Mouse (Mus musculus) heart, embryonic 13.5 days (tissue): ENCODE measurements around the gene Tmtc4. TPM values are rescaled to one million over a fixed set of nuclear protein-coding genes. Genes with fewer than 3 reads are reported as not detected.
A peak's percentile ranks its signal among the peaks of the same experiment; 100 is the strongest.

Source experiments
- ATAC-seq: fragments of 200-750 bp; cut with Nextera tagmentation; 2 replicates; pipeline ENCODE4 v1.8.0; 2017; ENCODE audit warnings: moderate TSS enrichment; ENCODE audit not compliant: insufficient number of reproducible peaks, low FRiP score, low TSS enrichment; ENCODE audit errors: extremely low read depth
- H3K27ac ChIP-seq: fragments of 300-500 bp; sonication (generic); replicated peaks from 2 replicates; pipeline ENCODE4 v1.5.1; 2015; ENCODE audit warnings: moderate library complexity, mild to moderate bottlenecking, inconsistent platforms
- H3K27me3 ChIP-seq: fragments of 300-500 bp; sonication (generic); replicated peaks from 2 replicates; pipeline ENCODE4 v1.6.1; 2015; ENCODE audit warnings: mild to moderate bottlenecking, inconsistent platforms
- H3K36me3 ChIP-seq: fragments of 300-500 bp; sonication (generic); 2 replicates; pipeline ENCODE4 v1.6.1; 2015; ENCODE audit warnings: mild to moderate bottlenecking, inconsistent platforms
- H3K4me1 ChIP-seq: fragments of 300-500 bp; sonication (generic); 2 replicates; pipeline ENCODE4 v1.6.1; 2015; ENCODE audit warnings: inconsistent platforms
- H3K4me2 ChIP-seq: fragments of 300-500 bp; sonication (generic); 2 replicates; pipeline ENCODE4 v1.6.1; 2015; ENCODE audit warnings: inconsistent platforms, mild to moderate bottlenecking, moderate library complexity
- H3K4me3 ChIP-seq: fragments of 300-500 bp; sonication (generic); 2 replicates; pipeline ENCODE4 v1.5.1; 2015; ENCODE audit warnings: moderate library complexity, mild to moderate bottlenecking, inconsistent platforms
- H3K9ac ChIP-seq: fragments of 300-500 bp; sonication (generic); 2 replicates; pipeline ENCODE4 v1.6.1; 2015; ENCODE audit warnings: inconsistent platforms, mild to moderate bottlenecking, moderate library complexity
- H3K9me3 ChIP-seq: fragments of 300-500 bp; sonication (generic); 2 replicates; pipeline ENCODE4 v1.6.1; 2016; ENCODE audit warnings: inconsistent platforms
- WGBS: fragments of 180-500 bp; shearing (Covaris S2); methylation state at CpG from one replicate; pipeline ENCODE4 v1.1.7; 2015; ENCODE audit warnings: mixed read lengths; 5-methylcytosine and 5-hydroxymethylcytosine counted together
- polyA plus RNA-seq: library from polyadenylated mRNA; unstranded; fragments of >200 nt; fragmentation: Nextera tagmentation; extraction: Ambion mirVana; gene quantifications from 2 replicates; pipeline ENCODE4 v1.2.1, GENCODE M21; 2015

Gene Tmtc4
- 14.9 and 16.5 TPM in 2 replicates for polyA plus RNA-seq

DNA sequence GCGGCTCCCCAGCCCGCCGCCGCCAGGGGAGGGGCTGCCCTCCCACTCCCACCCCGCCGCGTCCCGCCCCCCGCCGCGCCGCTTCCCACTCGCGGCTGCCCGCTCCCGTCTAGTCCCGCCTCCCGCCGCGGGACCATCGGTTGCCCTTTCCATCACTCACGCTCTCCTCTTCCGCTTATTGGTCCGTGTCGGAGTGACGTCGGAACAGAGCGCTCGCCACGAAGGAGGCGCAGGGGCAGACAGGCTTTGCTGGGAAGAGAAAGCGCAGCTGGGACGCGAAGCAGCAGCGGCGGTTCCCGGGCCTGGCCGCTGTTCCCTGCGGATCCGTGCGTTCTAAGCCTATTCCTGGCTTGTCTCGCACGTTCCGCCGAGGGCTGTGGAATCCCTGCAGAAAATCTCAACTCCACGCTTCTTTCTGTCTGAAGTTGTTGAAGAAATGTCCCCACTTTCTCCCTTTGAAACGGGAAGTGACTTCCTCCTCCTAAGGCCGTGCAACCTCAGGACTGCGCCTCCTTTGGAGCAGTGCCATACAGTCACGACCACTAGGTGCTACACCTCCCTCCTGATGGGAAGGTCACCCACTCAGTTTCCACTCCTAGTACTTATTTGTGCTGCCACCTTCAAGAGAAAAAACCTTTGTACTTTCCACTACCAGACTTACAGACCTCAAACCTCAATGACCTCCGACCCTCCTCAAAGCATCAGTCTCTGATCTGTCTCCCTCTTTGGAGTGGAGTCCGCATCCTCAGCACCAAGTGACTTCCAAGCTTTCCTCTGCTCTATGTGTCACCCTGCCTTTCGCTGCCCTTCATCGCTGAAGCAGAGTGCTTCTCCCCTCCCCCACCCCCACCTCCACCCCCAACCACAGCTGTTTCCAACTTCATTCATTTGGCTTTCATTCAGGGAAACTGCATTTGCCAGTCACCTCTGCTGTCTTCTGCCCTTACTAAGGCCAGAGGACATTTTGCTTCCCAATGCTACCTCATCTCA lies at the start of gene Tmtc4:
Gene Tmtc4, minus strand, starts transcription at position 810 of the 990 bp plus-strand sequence.
- Histone ChIP-seq H3K4me2 (peak within 1 kb of the TSS; percentile 97), H3K4me3 (peak within 1 kb of the TSS; percentile 80), H3K9ac (peak within 1 kb of the TSS; percentile 88), H3K27ac (peak within 1 kb of the TSS; percentile 95), H3K9me3 (no peaks in the 10 kb centered on the region), H3K27me3 (peaks cover 8% of the 10 kb centered on the region; the same call in 1 of the 2 replicates), H3K36me3 (no peaks in the 10 kb centered on the region), H3K4me1 (peaks cover 15% of the 10 kb centered on the region)
- under 1% methylated on average over 41 of the region's 54 CpGs for WGBS
- peak; percentile 96 for ATAC-seq

GRCm38 (mm10) chr14:123032435-123032834 lies 48.6 kb upstream of the Tmtc4 start:
- 73% methylated on average over 1 of the region's 1 CpGs for WGBS
- H3K36me3 ChIP-seq, result no peaks in the 10 kb centered on the region
- H3K9me3 ChIP-seq, result peaks cover 7% of the 10 kb centered on the region; the same call in 1 of the 2 replicates
- H3K4me1 ChIP-seq, result no peaks in the 10 kb centered on the region
- H3K27me3 ChIP-seq, result no peaks in the 10 kb centered on the region
- no peak for ATAC-seq
- H3K4me3 ChIP-seq, result no peak overlapping the region
- H3K4me2 ChIP-seq, result no peak overlapping the region
- no peak overlapping the region for H3K27ac ChIP-seq
- H3K9ac ChIP-seq, result no peak overlapping the region

DNA sequence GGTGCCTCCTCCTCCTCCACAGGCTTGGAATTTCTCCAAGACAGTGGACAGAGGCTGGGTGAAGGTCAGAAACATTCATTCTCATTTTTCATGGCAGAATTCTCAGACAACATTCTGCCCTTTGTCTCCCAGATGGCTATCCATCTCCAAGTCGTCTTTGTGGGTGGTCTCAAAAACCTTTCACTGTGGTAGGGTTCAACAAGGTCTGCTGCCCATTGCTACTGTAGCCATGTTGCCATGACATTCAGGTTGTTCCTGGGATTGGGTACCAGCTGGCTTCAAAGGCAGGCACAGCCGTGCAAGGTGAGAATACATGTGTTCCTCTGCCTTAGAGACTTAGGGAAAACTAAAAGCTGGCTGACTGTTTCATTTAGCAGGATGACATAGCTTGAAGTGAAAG lies 44.0 kb upstream of the Tmtc4 start:
- Histone ChIP-seq H3K27ac (no peak overlapping the region), H3K4me1 (no peaks in the 10 kb centered on the region), H3K36me3 (no peaks in the 10 kb centered on the region), H3K9ac (no peak overlapping the region), H3K4me3 (no peak overlapping the region), H3K27me3 (no peaks in the 10 kb centered on the region), H3K4me2 (no peak overlapping the region), H3K9me3 (peaks cover 7% of the 10 kb centered on the region; the same call in 1 of the 2 replicates)
- no peak for ATAC-seq
- WGBS, result 58% methylated on average over 2 of the region's 2 CpGs

GRCm38 (mm10) chr14:123022981-123023380 lies 39.1 kb upstream of the Tmtc4 start:
- H3K9ac ChIP-seq, result no peak overlapping the region
- H3K27ac ChIP-seq, result no peak overlapping the region
- no peaks in the 10 kb centered on the region for H3K27me3 ChIP-seq
- H3K9me3 ChIP-seq, result no peaks in the 10 kb centered on the region
- no peaks in the 10 kb centered on the region for H3K36me3 ChIP-seq
- no peak overlapping the region for H3K4me3 ChIP-seq
- H3K4me1 ChIP-seq, result no peaks in the 10 kb centered on the region
- H3K4me2 ChIP-seq, result no peak overlapping the region
- ATAC-seq, result no peak

DNA sequence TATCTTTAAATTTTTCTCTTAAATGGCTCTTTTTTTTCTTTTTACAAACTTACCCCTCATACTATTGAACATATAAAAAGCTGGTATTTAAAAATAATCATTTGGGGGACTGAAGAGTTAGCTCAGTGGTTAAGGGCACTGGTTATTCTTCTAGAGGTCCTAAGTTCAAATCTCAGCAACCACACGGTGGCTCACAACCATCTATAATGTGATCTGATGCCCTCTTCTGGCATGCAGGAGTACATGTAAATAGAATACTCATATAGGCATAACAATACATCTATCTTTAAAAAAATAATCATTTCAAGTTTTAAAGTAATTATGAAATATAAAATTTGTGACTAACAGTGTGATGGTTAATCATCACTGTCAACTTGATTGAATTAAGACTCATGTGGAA lies 32.5 kb upstream of the Tmtc4 start:
- 74% methylated on average over 1 of the region's 1 CpGs for WGBS
- Histone ChIP-seq H3K9ac (no peak overlapping the region), H3K4me3 (no peak overlapping the region), H3K36me3 (no peaks in the 10 kb centered on the region), H3K4me1 (no peaks in the 10 kb centered on the region), H3K27ac (no peak overlapping the region), H3K9me3 (no peaks in the 10 kb centered on the region), H3K27me3 (no peaks in the 10 kb centered on the region), H3K4me2 (no peak overlapping the region)
- ATAC-seq, result no peak

DNA sequence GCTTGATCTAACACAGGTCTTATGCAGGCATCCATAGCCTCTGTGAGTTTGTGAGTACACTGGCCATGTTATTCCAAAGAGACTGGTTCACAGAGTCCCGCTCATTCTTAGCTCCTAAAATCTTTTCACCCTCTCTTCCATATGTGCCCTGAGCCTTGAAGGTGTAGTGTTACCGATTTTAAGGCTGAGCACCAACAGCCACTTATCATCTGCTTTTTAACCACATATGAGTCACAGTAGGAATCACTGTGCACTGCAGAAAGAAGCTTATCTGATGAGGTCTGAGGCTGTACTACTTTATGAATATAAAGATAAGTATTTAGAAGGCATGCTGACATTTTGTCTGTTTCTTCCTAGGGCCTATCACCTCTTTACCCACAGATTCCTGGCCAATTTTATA lies 31.9 kb upstream of the Tmtc4 start:
- no peaks in the 10 kb centered on the region for H3K27me3 ChIP-seq
- H3K4me1 ChIP-seq, result no peaks in the 10 kb centered on the region
- no peaks in the 10 kb centered on the region for H3K36me3 ChIP-seq
- H3K9me3 ChIP-seq, result no peaks in the 10 kb centered on the region
- WGBS, result 77% methylated on average over 2 of the region's 2 CpGs
- H3K27ac ChIP-seq, result no peak overlapping the region
- ATAC-seq, result no peak
- no peak overlapping the region for H3K4me3 ChIP-seq
- H3K9ac ChIP-seq, result no peak overlapping the region
- no peak overlapping the region for H3K4me2 ChIP-seq

DNA sequence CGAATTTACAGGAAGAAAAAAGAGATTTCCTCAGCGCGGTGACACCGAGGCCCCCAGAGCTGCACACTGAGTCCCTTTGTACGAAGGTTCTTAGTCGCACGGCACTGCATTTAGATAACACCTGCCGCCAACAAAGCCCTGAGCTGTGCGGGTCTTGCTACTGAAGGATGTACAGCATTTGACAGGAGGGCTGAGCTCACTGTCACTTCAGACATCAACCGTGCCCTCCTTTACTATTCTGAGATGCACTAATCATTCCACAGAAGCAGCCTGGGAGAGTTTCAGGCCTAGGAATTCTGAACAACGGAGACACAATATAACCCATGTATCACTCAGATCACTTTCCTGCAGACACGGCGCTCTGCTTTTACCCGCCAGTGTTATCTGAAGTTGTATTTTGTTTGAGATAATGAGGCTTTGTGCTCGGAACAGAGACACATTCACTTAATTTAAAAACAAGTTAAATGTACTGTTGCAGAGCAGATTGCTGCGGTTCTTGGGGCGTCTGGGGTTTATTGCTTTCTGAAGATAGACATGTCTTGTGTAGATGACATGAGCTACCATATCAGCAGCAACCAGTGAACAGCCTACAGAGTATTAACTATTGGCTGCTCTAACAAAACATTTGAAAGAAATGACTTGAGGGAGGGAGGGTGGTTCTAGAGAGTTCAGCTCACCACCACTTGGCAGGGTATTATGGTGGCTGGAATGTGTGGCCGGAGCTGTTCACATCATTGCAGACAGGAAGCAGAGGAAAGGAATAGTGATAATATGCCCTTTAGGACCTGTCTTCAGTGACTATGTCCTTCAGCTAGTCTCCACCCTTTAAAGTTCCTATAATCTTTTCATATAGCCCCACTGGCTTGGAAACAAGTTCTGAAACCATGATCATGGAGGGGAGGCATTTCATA lies 25.5 kb upstream of the Tmtc4 start:
- WGBS, result 22% methylated on average over 18 of the region's 18 CpGs
- Histone ChIP-seq H3K36me3 (no peaks in the 10 kb centered on the region), H3K9ac (no peak overlapping the region), H3K4me1 (peaks cover 11% of the 10 kb centered on the region), H3K27ac (peak overlapping the region; percentile 36; the same call in 1 of the 2 replicates), H3K4me2 (peak overlapping the region; percentile 42), H3K9me3 (no peaks in the 10 kb centered on the region), H3K27me3 (no peaks in the 10 kb centered on the region), H3K4me3 (no peak overlapping the region)
- ATAC-seq, result no peak

- WGBS, result 58% methylated on average over 2 of the region's 2 CpGs
- H3K36me3 ChIP-seq, result no peaks in the 10 kb centered on the region
- no peak for ATAC-seq
- no peaks in the 10 kb centered on the region for H3K27me3 ChIP-seq
- peaks cover 11% of the 10 kb centered on the region for H3K4me1 ChIP-seq
- H3K9me3 ChIP-seq, result no peaks in the 10 kb centered on the region
- no peak overlapping the region for H3K9ac ChIP-seq
- no peak overlapping the region for H3K4me3 ChIP-seq
- H3K27ac ChIP-seq, result no peak overlapping the region
- peak overlapping the region; percentile 42 for H3K4me2 ChIP-seq
Measured at GRCm38 (mm10) chr14:123008672-123009071, 24.8 kb upstream of the Tmtc4 start.

GRCm38 (mm10) chr14:123003715-123004114 lies 19.9 kb upstream of the Tmtc4 start:
- Histone ChIP-seq H3K9me3 (no peaks in the 10 kb centered on the region), H3K9ac (no peak overlapping the region), H3K27me3 (0 out of 2 replicates have a peak, but pooled peaks cover 3% of the 10 kb centered on the region), H3K4me1 (peaks cover under 1% of the 10 kb centered on the region; the same call in 1 of the 2 replicates), H3K36me3 (no peaks in the 10 kb centered on the region), H3K4me3 (no peak overlapping the region), H3K4me2 (no peak overlapping the region), H3K27ac (no peak overlapping the region)
- 70% methylated on average over 1 of the region's 1 CpGs for WGBS
- no peak for ATAC-seq

GRCm38 (mm10) chr14:123001391-123001790 lies 17.6 kb upstream of the Tmtc4 start:
- Histone ChIP-seq H3K27ac (no peak overlapping the region), H3K4me2 (no peak overlapping the region), H3K9me3 (no peaks in the 10 kb centered on the region), H3K27me3 (0 out of 2 replicates have a peak, but pooled peaks cover 3% of the 10 kb centered on the region), H3K4me3 (no peak overlapping the region), H3K9ac (no peak overlapping the region), H3K4me1 (no peaks in the 10 kb centered on the region), H3K36me3 (no peaks in the 10 kb centered on the region)
- 28% methylated on average over 3 of the region's 3 CpGs for WGBS
- ATAC-seq, result no peak

DNA sequence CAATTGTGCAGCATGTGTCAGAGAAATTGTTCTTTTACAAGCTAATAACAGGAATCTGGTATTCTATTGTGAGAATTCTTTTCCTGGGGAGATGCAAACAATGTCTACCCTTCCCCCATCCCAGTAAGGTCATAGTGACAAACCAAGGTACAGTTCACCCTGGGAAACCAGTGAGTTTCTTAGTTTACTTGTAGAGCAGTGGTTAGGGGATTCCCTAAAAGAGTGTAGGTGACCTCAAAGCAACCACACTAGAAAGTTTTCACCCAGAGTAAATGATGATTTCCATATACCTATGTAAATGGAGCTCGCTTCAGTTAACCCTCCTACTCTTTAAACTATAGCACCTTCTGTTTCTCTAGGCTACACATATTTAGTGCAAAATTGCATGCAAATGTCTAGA lies 13.6 kb upstream of the Tmtc4 start:
- 76% methylated on average over 1 of the region's 1 CpGs for WGBS
- no peak for ATAC-seq
- Histone ChIP-seq H3K9ac (no peak overlapping the region), H3K9me3 (no peaks in the 10 kb centered on the region), H3K36me3 (no peaks in the 10 kb centered on the region), H3K4me2 (no peak overlapping the region), H3K27me3 (0 out of 2 replicates have a peak, but pooled peaks cover 4% of the 10 kb centered on the region), H3K27ac (no peak overlapping the region), H3K4me3 (no peak overlapping the region), H3K4me1 (no peaks in the 10 kb centered on the region)
